Mouse (Mus musculus) urinary bladder, postnatal 4 days (tissue): ENCODE data around the gene Cd300lf.
A peak's percentile ranks its signal among the peaks of the same experiment; 100 is the strongest.

Experiments
- DNase-seq, 2 experiments: peaks; one replicate each; pipeline ENCODE4 v3.0.0; 2021 to 2022; ENCODE audit warnings: low spot score in 2 of 2

Gene Cd300lf

GRCm38 (mm10) chr11:115133800-115134199 lies at the start of gene Cd300lf:
Gene Cd300lf (minus strand): TSS chr11:115133992.
- DNase-seq: no peak

DNA sequence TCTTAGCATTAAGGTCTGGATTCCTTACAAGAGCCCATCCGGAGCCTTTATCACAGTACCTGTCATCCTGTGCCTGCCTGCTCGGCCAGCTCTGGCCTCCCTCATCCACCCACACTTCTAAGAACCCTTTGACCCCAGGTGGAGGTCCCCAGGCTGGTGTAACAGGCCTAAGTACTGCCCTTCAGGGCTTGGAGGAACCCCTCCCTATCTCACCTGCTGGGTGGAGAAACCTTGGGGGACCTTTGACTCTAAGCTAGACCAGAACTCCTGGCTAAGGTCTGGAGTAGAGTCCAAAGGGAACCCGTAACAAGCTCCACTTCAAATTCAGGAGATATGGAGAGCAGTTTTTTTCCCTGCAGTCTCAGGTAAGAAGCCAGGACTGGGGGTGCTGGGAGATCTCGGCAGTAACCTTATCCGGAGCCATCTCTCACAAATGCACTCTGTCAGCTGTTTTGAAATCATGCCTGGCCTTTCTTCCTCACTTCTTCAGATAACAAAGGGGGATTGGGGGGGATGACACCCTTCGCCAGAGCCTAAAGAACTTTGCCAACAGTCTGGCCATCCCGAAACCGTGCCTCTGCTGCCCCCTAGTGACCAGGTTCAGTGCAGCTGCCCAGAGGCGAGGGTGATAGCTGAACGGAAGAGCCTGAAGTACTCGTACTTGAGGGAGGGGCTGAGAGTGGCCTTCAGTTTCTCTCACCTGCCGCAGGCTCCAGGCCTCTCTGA lies 48.3 kb upstream of the Cd300lf start:
- peak; percentile 71 to 87 for DNase-seq

GRCm38 (mm10) chr11:115179881-115180280 lies 46.1 kb upstream of the Cd300lf start:
- DNase-seq: no peak

- DNase-seq: no peak
These were observed 45.4 kb upstream of the Cd300lf start for GRCm38 (mm10) chr11:115179191-115179590.

GRCm38 (mm10) chr11:115178766-115179165 lies 45.0 kb upstream of the Cd300lf start:
- no peak for DNase-seq

DNA sequence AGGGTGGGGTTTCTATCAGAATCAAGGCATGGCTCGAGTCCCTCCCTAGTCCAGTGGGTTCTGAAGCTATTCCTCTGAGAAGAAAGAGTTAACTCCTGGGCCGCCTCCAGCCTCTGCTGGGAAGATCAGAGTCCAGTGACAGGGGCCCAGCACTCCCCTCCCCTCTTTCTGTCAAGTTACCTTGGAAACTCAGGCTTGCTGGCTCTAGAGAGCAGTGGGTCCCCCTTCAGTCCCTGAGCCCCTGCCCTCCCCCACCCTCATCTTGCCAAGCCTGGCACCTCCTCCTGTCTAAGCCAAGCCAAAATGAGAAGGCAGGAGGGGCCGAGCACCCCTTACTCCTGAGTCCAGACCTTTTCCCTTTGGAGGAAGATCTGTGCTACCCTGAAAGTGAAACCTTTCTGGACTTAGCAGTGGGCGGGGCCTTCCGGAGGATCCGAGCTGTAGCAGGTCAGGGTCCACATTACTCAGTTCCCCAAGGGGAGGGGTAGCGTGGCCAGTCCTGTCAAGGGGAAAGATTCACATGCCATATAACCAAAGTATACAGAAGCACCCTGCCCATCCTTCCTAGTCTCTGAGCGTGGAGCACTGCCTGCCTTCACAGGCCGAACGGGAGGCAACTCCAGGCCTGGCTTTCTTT lies 43.9 kb upstream of the Cd300lf start:
- no peak for DNase-seq

GRCm38 (mm10) chr11:115176399-115177190 lies 42.8 kb upstream of the Cd300lf start:
- no peak for DNase-seq

DNA sequence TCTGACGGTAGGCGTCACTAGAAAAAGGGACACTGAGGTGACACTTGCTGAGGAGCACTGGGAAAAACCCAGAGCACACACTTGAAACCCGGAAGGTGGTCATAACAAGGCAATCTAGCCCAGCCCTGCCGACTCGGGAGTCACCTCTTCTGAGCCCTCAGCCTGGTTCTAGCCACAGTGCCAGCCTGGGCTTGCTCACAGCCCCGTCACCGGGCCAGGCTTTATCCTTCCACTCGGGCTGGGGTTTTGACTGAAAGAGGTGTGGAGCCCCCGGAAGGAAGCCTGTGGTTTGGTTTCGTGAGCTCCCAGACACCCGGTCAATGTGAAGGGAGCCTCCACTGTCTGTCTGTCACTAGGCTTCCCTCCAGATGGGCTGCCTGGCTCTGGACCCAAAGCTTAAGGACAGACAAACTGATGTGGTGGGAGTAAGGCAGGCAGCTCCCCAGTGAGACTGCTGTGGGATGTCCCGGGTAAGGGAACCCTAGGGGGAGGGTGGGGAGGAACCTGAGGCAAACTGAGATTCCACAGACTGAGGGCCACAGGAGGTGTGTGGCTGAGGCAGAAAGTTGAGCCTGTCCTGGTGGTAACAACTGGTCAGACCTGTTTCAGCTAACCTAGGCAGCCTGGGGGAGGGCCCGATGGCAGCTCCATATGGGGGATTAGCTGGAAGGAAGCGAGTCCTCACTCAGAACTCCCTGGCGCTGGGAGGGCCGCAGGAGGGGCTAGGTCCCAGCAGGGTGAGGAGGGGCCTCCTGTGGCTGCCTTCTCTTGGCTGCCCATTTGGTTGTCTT lies 40.0 kb upstream of the Cd300lf start:
- DNase-seq: no peak

- no peak for DNase-seq
These were observed 39.1 kb upstream of the Cd300lf start for GRCm38 (mm10) chr11:115172825-115173287.

GRCm38 (mm10) chr11:115171125-115171524 lies 37.3 kb upstream of the Cd300lf start:
- no peak for DNase-seq

GRCm38 (mm10) chr11:115169430-115169829 lies 35.6 kb upstream of the Cd300lf start:
- no peak for DNase-seq

- no peak for DNase-seq
These were observed 33.9 kb upstream of the Cd300lf start for GRCm38 (mm10) chr11:115167631-115168249.

DNA sequence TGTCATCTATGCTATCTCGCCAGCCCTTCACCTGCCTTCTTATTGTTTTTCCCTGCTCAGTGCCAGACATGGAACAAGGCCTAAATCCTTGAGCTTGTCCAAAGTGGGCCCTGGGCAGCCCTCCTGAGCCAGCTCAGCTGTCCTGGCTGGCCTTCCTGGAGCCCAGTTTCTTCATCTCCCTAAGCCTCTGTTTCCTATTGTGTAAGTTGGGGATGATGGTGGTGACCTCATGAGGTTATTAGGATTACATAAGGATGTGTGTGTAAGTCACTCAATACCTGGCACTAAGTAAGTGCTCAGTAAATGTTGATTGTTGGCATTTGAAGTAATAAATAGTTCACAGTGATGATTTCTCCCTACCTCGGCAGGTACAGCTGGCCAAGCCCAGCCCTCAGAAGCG lies 33.0 kb upstream of the Cd300lf start:
- DNase-seq: no peak

GRCm38 (mm10) chr11:115164976-115165374 lies 31.2 kb upstream of the Cd300lf start:
- no peak for DNase-seq

GRCm38 (mm10) chr11:115164341-115164975 lies 30.7 kb upstream of the Cd300lf start:
- no peak for DNase-seq

- DNase-seq: peak in 1 of 2 experiments; percentile 42
These were observed 29.9 kb upstream of the Cd300lf start for GRCm38 (mm10) chr11:115163568-115164150.

DNA sequence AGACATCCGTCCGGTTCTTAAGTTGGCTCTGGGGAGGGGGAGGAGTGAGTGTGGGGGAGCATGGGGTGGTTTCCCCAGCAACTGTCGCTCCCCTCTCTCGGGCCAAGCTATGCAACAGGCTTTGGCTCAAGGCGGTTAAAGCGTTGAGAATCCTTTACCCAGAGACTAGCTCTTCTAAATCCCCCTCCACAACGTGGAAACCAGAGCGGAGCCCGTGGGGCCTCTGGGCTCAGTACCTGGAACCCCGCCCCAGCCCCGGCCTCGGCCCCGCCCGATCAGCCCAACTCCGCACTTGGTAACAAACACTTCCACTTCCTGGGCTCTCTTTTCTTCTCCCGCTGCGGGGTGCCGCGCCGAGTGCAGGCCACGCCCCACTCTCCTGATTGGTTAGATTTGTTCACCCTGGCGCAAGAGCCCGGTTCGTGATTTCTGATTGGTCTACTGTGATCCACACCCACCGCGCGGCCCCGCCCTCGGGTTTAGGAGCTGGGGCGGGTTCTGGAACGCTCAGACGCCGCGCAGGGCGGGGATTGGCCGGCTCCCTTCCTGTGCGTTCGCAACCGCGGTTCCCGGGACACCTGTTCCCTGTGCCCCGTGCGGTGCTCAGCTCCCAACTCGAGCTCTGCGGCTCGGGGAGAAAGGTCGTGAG lies 29.2 kb upstream of the Cd300lf start, which contains the start of gene Slc9a3r1:
TSS of gene Slc9a3r1 (plus strand) at position 510 of the 649 bp plus-strand sequence.
- peak; percentile 96 to 98 for DNase-seq

GRCm38 (mm10) chr11:115162205-115162601 lies 28.4 kb upstream of the Cd300lf start:
- DNase-seq: no peak

- DNase-seq: no peak
These were observed 27.9 kb upstream of the Cd300lf start for GRCm38 (mm10) chr11:115161578-115162204.
